Mouse (Mus musculus) G1E (cell line): ENCODE results near the gene Vangl2.

Source experiments
- CTCF ChIP-seq: IDR thresholded peaks from 2 replicates; pipeline ENCODE4 v1.5.1; 2012; ENCODE audit warnings: low read depth, low read length, inconsistent platforms, mixed read lengths
- TAL1 ChIP-seq: conservative IDR thresholded peaks from 2 replicates; pipeline ENCODE4 v1.6.1; 2012; ENCODE audit warnings: low read depth, low read length, inconsistent platforms, mixed read lengths

DNA sequence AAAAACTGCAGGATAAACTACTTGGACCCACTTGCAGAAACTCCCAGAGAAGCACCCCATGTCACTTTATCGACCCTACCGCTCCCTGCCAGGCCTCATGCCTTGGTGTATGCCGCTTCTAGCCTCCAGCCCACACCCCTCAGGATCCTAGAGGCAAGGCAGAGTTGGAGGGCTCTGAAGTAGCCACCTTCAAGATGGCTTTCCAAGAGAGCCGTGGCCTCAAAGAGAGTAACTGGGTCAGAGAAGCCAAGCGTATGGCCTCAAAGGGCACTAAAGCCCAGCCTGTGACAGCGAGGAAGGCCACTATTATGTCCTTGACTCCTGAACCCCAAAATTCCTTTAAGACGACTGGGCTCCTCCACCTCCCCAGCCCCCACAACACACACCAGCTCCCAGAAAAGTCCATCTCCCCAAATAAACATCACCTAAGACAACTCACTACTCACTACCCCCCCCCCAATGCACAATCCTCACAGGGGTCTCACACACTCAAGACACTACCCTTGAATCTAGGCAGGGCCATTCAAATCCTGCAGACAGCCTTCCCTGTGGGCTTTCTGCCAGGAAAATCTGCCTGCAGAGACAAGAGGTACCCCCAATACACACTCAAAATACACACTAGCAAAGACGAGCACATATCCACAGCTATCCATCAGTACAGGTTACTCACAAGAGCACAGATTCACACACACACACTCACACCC is 2.9 kb downstream of the Vangl2 start:
- TF ChIP-seq CTCF: no peak
- TF ChIP-seq TAL1: no peak
